Mouse (Mus musculus) T-helper 2 cell (primary cell): ENCODE measurements around the gene Lypd6b.

ENCODE experiments used
- in situ Hi-C: fragments of 300-600 bp; cut with MboI, MseI; formaldehyde crosslinking; loops from one replicate; pipeline ENCODE4 v1.15.1; 2025; ENCODE audit warnings: high pct_unique_total_duplicates

The Lypd6b gene

GRCm38 (mm10) chr2:49817151-49817550 is 29.7 kb downstream of the Lypd6b start:
- in situ Hi-C loops = no loop called here

GRCm38 (mm10) chr2:49818126-49818525 is 30.6 kb downstream of the Lypd6b start:
- in situ Hi-C loops = no loop called here

- in situ Hi-C loops = no loop called here
Observed at GRCm38 (mm10) chr2:49822312-49822711, 34.8 kb downstream of the Lypd6b start.

GRCm38 (mm10) chr2:49825588-49825987 is 38.1 kb downstream of the Lypd6b start:
- in situ Hi-C loops = no loop called here

GRCm38 (mm10) chr2:49827756-49828155 is 40.3 kb downstream of the Lypd6b start:
- in situ Hi-C loops = no loop called here

GRCm38 (mm10) chr2:49830369-49830768 is 42.9 kb downstream of the Lypd6b start:
- in situ Hi-C loops = no loop called here

- in situ Hi-C loops = no loop called here
Observed at GRCm38 (mm10) chr2:49832277-49832803, 44.9 kb downstream of the Lypd6b start.

- in situ Hi-C loops = no loop called here
Observed at GRCm38 (mm10) chr2:49837454-49838059, 50.1 kb downstream of the Lypd6b start.

GRCm38 (mm10) chr2:49838611-49839010 is 51.1 kb downstream of the Lypd6b start:
- in situ Hi-C loops = no loop called here

GRCm38 (mm10) chr2:49840573-49840972 is 53.1 kb downstream of the Lypd6b start:
- in situ Hi-C loops = no loop called here

- in situ Hi-C loops = no loop called here
Observed at GRCm38 (mm10) chr2:49841089-49841488, 53.6 kb downstream of the Lypd6b start.

GRCm38 (mm10) chr2:49845104-49845503 is 57.6 kb downstream of the Lypd6b start:
- in situ Hi-C loops = no loop called here

- in situ Hi-C loops = no loop called here
Observed at GRCm38 (mm10) chr2:49846097-49846496, 58.6 kb downstream of the Lypd6b start.

GRCm38 (mm10) chr2:49846880-49847279 is 59.4 kb downstream of the Lypd6b start:
- in situ Hi-C loops = no loop called here

GRCm38 (mm10) chr2:49847831-49848230 is 60.3 kb downstream of the Lypd6b start:
- in situ Hi-C loops = no loop called here

GRCm38 (mm10) chr2:49849771-49850170 is 62.3 kb downstream of the Lypd6b start:
- in situ Hi-C loops = no loop called here

GRCm38 (mm10) chr2:49851977-49852376 is 64.5 kb downstream of the Lypd6b start:
- in situ Hi-C loops = no loop called here

GRCm38 (mm10) chr2:49856161-49856564 is 68.7 kb downstream of the Lypd6b start:
- in situ Hi-C loops = no loop called here

GRCm38 (mm10) chr2:49856584-49856983 is 69.1 kb downstream of the Lypd6b start:
- in situ Hi-C loops = no loop called here

GRCm38 (mm10) chr2:49860219-49860962 is 72.9 kb downstream of the Lypd6b start:
- in situ Hi-C loops = no loop called here

GRCm38 (mm10) chr2:49860969-49861592 is 73.6 kb downstream of the Lypd6b start:
- in situ Hi-C loops = no loop called here

GRCm38 (mm10) chr2:49861658-49862057 is 74.2 kb downstream of the Lypd6b start:
- in situ Hi-C loops = no loop called here
